Mouse (Mus musculus) liver, embryonic 14.5 days (tissue): ENCODE data around the gene Ier5.

Source experiments
- CTCF ChIP-seq: IDR thresholded peaks from 2 replicates; pipeline ENCODE4 v1.5.1; 2016; ENCODE audit warnings: antibody characterized with exemption, low read depth, control low read depth
- EP300 ChIP-seq: IDR thresholded peaks from 2 replicates; pipeline ENCODE4 v1.6.1; 2016; ENCODE audit warnings: antibody characterized with exemption, low read depth

DNA sequence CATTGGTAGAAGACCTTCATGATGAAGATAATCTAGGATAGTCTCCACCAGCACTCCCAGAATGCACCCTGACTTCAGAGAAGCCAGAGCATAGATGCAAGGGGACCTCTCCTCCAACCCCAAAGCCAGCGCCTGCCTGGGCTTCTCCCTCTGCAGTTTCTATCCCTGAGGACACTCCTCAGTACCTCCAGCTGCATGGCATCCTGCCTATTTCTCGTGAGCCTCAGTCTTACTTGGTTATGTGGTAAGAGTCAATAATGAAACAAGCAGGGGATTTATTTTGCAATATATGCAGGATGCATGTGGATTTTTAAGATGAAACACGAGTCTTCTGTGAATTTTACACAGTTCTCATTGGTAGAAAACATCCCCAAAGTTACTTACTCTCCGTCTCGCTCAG lies 33.2 kb downstream of the Ier5 start:
- TF ChIP-seq CTCF (no peak), EP300 (no peak)
